Mouse (Mus musculus): ENCODE measurements around the gene Ccdc107. TPM values are rescaled to one million over a fixed set of nuclear protein-coding genes. Genes with fewer than 3 reads are reported as not detected.

Ccdc107 gene
- polyA plus RNA-seq, 1 experiment, result 33.5 TPM

GRCm38 (mm10) chr4:43530581-43530980 lies 37.9 kb downstream of the Ccdc107 start:
- Histone ChIP-seq H3K36me3 (ENCODE audit: control insufficient read depth, insufficient read depth, low read length) (no peaks in the 10 kb centered on the region; the same call in none of the 2 replicates), H3K4me3 (ENCODE audit: control insufficient read depth, low read depth, low read length) (no peak overlapping the region), H3K4me1 (ENCODE audit: control insufficient read depth, insufficient read depth, low read length) (peaks cover 3% of the 10 kb centered on the region), H3K27ac (ENCODE audit: control insufficient read depth, insufficient read depth, low read depth, low read length) (no peak overlapping the region), H3K27me3 (ENCODE audit: control insufficient read depth, insufficient read depth, low read length) (no peaks in the 10 kb centered on the region)
- peak; percentile 28; the same call in 1 of the 2 replicates for TF ChIP-seq CTCF (IDR thresholded peaks at IDR 0.05; ENCODE audit: control insufficient read depth, insufficient read depth, insufficient replicate concordance, low read depth, low read length)
- no peak for TF ChIP-seq POLR2A (IDR thresholded peaks at IDR 0.05; ENCODE audit: control insufficient read depth, low read depth, low read length)

GRCm38 (mm10) chr4:43533270-43533669 lies 40.6 kb downstream of the Ccdc107 start:
- TF ChIP-seq CTCF (IDR thresholded peaks at IDR 0.05; ENCODE audit: control insufficient read depth, insufficient read depth, insufficient replicate concordance, low read depth, low read length) (no peak), POLR2A (IDR thresholded peaks at IDR 0.05; ENCODE audit: control insufficient read depth, low read depth, low read length) (no peak)
- Histone ChIP-seq H3K27ac (ENCODE audit: control insufficient read depth, insufficient read depth, low read depth, low read length) (peak overlapping the region; percentile 65), H3K4me3 (ENCODE audit: control insufficient read depth, low read depth, low read length) (no peak overlapping the region), H3K27me3 (ENCODE audit: control insufficient read depth, insufficient read depth, low read length) (no peaks in the 10 kb centered on the region), H3K36me3 (ENCODE audit: control insufficient read depth, insufficient read depth, low read length) (peaks cover 3% of the 10 kb centered on the region), H3K4me1 (ENCODE audit: control insufficient read depth, insufficient read depth, low read length) (peaks cover 3% of the 10 kb centered on the region)

DNA sequence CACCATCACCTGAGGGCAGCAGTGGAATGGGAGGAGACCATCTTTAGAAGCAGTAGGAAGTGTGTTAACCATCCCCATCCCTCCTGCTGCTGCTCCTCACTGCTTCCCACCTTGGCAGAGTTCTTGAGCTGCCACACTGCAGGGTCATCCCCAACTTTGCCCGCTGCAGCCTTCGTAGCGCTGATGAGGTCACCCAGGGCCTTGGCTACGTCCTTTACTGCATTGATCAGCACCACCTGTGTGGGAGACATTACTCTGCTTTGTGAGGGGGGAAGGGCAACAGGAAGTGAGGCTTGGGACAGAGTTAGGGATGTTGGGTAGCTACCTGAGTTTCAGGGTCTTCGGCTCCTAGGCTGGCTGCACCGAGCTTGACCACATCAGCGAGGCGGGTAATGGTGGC lies 42.9 kb downstream of the Ccdc107 start:
- Histone ChIP-seq H3K36me3 (ENCODE audit: control insufficient read depth, insufficient read depth, low read length) (peaks cover 10% of the 10 kb centered on the region), H3K27me3 (ENCODE audit: control insufficient read depth, insufficient read depth, low read length) (no peaks in the 10 kb centered on the region), H3K4me1 (ENCODE audit: control insufficient read depth, insufficient read depth, low read length) (peaks cover 3% of the 10 kb centered on the region), H3K27ac (ENCODE audit: control insufficient read depth, insufficient read depth, low read depth, low read length) (no peak overlapping the region), H3K4me3 (ENCODE audit: control insufficient read depth, low read depth, low read length) (no peak overlapping the region)
- TF ChIP-seq CTCF (IDR thresholded peaks at IDR 0.05; ENCODE audit: control insufficient read depth, insufficient read depth, insufficient replicate concordance, low read depth, low read length), result no peak
- no peak for TF ChIP-seq POLR2A (IDR thresholded peaks at IDR 0.05; ENCODE audit: control insufficient read depth, low read depth, low read length)

GRCm38 (mm10) chr4:43536031-43536430 lies 43.3 kb downstream of the Ccdc107 start:
- H3K4me3 ChIP-seq (ENCODE audit: control insufficient read depth, low read depth, low read length), result no peak overlapping the region
- no peak overlapping the region for H3K27ac ChIP-seq (ENCODE audit: control insufficient read depth, insufficient read depth, low read depth, low read length)
- H3K4me1 ChIP-seq (ENCODE audit: control insufficient read depth, insufficient read depth, low read length), result peaks cover 3% of the 10 kb centered on the region
- no peak for TF ChIP-seq POLR2A (IDR thresholded peaks at IDR 0.05; ENCODE audit: control insufficient read depth, low read depth, low read length)
- TF ChIP-seq CTCF (IDR thresholded peaks at IDR 0.05; ENCODE audit: control insufficient read depth, insufficient read depth, insufficient replicate concordance, low read depth, low read length), result no peak
- H3K36me3 ChIP-seq (ENCODE audit: control insufficient read depth, insufficient read depth, low read length), result peaks cover 10% of the 10 kb centered on the region
- no peaks in the 10 kb centered on the region for H3K27me3 ChIP-seq (ENCODE audit: control insufficient read depth, insufficient read depth, low read length)

DNA sequence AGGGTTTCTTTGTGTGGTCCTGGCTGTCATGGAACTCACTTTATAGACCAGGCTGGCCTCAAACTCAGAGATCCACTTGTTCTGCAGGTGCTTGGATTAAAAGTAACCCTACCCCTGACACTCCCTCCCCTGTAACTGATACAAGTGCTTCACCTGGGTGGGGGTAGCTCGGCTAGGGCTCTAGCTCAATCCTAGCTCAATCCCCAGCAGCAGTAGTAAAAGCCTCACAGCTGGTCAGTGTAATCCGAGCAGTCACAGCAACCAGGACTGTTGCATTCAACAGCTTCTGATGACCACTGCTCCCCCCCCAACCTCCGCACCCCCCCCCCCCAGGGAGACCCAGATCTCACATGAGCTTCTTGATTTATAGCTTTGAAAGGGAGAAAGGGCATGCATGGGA lies 49.3 kb downstream of the Ccdc107 start:
- peaks cover 24% of the 10 kb centered on the region for H3K36me3 ChIP-seq (ENCODE audit: control insufficient read depth, insufficient read depth, low read length)
- no peaks in the 10 kb centered on the region for H3K4me1 ChIP-seq (ENCODE audit: control insufficient read depth, insufficient read depth, low read length)
- no peak overlapping the region for H3K4me3 ChIP-seq (ENCODE audit: control insufficient read depth, low read depth, low read length)
- H3K27me3 ChIP-seq (ENCODE audit: control insufficient read depth, insufficient read depth, low read length), result no peaks in the 10 kb centered on the region
- no peak overlapping the region for H3K27ac ChIP-seq (ENCODE audit: control insufficient read depth, insufficient read depth, low read depth, low read length)
- TF ChIP-seq POLR2A (IDR thresholded peaks at IDR 0.05; ENCODE audit: control insufficient read depth, low read depth, low read length), result no peak
- no peak for TF ChIP-seq CTCF (IDR thresholded peaks at IDR 0.05; ENCODE audit: control insufficient read depth, insufficient read depth, insufficient replicate concordance, low read depth, low read length)

Other genes with a start within 250 kb of the Ccdc107 start
- 23.5 and 27.9 TPM in 2 replicates for gene Atp8b5, start 225.7 kb upstream of the Ccdc107 start, polyA plus RNA-seq (2012; rRNA removed)
- gene Rusc2, start 110.9 kb upstream of the Ccdc107 start, polyA plus RNA-seq (2012; rRNA removed), result 24.1 and 30.0 TPM in 2 replicates
- gene Fam166b, start 63.8 kb upstream of the Ccdc107 start, polyA plus RNA-seq (2012; rRNA removed), result 1.6 and 2.2 TPM in 2 replicates
- gene Tesk1, start 51.0 kb upstream of the Ccdc107 start, polyA plus RNA-seq (2012; rRNA removed), result 935 and 983 TPM in 2 replicates
- gene Cd72, start 38.3 kb upstream of the Ccdc107 start, polyA plus RNA-seq (2012; rRNA removed), result 0.34 and 0.63 TPM in 2 replicates
- gene Sit1, start 9.2 kb upstream of the Ccdc107 start, polyA plus RNA-seq (2012; rRNA removed), result not detected in 2 replicates
- 26.6 and 27.3 TPM in 2 replicates for gene Arhgef39, start 6.8 kb downstream of the Ccdc107 start, polyA plus RNA-seq (2012; rRNA removed)
- 0.07 and 0.38 TPM in 2 replicates for gene Car9, start 14.1 kb downstream of the Ccdc107 start, polyA plus RNA-seq (2012; rRNA removed)
- gene Tpm2, start 30.9 kb downstream of the Ccdc107 start, polyA plus RNA-seq (2012; rRNA removed), result 6.0 and 22.9 TPM in 2 replicates
- 27.9 and 35.0 TPM in 2 replicates for gene Creb3, start 69.4 kb downstream of the Ccdc107 start, polyA plus RNA-seq (2012; rRNA removed)
- gene Tln1, start 69.8 kb downstream of the Ccdc107 start, polyA plus RNA-seq (2012; rRNA removed), result 44.9 and 51.8 TPM in 2 replicates
- 36.8 and 37.6 TPM in 2 replicates for gene Rgp1, start 85.8 kb downstream of the Ccdc107 start, polyA plus RNA-seq (2012; rRNA removed)
- 61.0 and 65.0 TPM in 2 replicates for gene Gba2, start 86.0 kb downstream of the Ccdc107 start, polyA plus RNA-seq (2012; rRNA removed)
- 0.83 and 1.1 TPM in 2 replicates for gene Msmp, start 91.6 kb downstream of the Ccdc107 start, polyA plus RNA-seq (2012; rRNA removed)
- 2.6 and 4.0 TPM in 2 replicates for gene Npr2, start 139.0 kb downstream of the Ccdc107 start, polyA plus RNA-seq (2012; rRNA removed)
- gene Spag8, start 160.7 kb downstream of the Ccdc107 start, polyA plus RNA-seq (2012; rRNA removed), result 112 and 124 TPM in 2 replicates
- 11.6 and 14.3 TPM in 2 replicates for gene Hint2, start 163.6 kb downstream of the Ccdc107 start, polyA plus RNA-seq (2012; rRNA removed)
- gene Tmem8b, start 176.1 kb downstream of the Ccdc107 start, polyA plus RNA-seq (2012; rRNA removed), result 55.7 and 59.7 TPM in 2 replicates
- gene Fam221b, start 176.2 kb downstream of the Ccdc107 start, polyA plus RNA-seq (2012; rRNA removed), result 182 and 185 TPM in 2 replicates
- gene Olfr70, start 207.9 kb downstream of the Ccdc107 start, polyA plus RNA-seq (2012; rRNA removed), result not detected in 2 replicates
- not detected in 2 replicates for gene Olfr71, start 217.4 kb downstream of the Ccdc107 start, polyA plus RNA-seq (2012; rRNA removed)
- gene Hrct1, start 234.3 kb downstream of the Ccdc107 start, polyA plus RNA-seq (2012; rRNA removed), result 0.62 and 0.73 TPM in 2 replicates
- gene Spaar, start 237.1 kb downstream of the Ccdc107 start, polyA plus RNA-seq (2012; rRNA removed), result 3.0 and 4.6 TPM in 2 replicates